Mouse (Mus musculus): ENCODE data around the gene Sspn. TPM values are rescaled to one million over a fixed set of nuclear protein-coding genes. Genes with fewer than 3 reads are reported as not detected.

Gene Sspn
- total and polyA plus RNA-seq, 3 experiments, result 0.04 to 0.14 (median 0.13) TPM

DNA sequence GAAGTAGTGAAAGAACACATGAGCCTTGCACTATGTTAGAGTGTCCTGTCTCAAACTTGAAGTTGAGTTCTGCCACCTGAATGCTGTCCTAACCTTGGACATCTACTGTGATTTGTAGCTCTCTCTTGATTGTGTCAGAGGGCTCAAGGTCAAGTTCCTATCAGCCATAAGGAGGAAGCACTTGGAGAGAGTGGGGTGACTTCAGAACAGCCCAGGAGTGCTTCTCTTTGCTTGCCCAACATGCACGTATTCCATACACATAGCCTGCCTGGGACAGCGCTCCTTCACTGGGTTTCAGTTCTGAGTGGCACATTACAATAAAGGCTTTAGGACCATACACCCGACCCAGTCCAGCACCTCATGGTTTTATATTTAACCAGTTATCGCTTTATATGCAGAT lies 46.4 kb upstream of the Sspn start:
- in situ Hi-C loops (cut with MboI; ENCODE audit: low pct_ligation_motif_present, low pct_unique_long_range_greater_than_20kb, low sequenced_read_pairs) (no loop called here), dilution Hi-C loops (cut with MboI; ENCODE audit: extremely low pct_ligation_motif_present, extremely low pct_unique_long_range_greater_than_20kb, low sequenced_read_pairs) (no loop called here)
- no peak for DNase-seq (ENCODE audit: extremely low read depth)
- TF ChIP-seq MEF2A (IDR thresholded peaks at IDR 0.05; ENCODE audit: borderline replicate concordance, low read depth, low read length), result no peak
- TF ChIP-seq JUN (IDR thresholded peaks at IDR 0.05; ENCODE audit: insufficient read depth, low read depth, low read length), result no peak
- TF ChIP-seq RAD21 (IDR thresholded peaks at IDR 0.05; ENCODE audit: low read depth, low read length), result no peak
- TF ChIP-seq TBP (conservative IDR thresholded peaks at IDR 0.05; ENCODE audit: low read depth, low read length), result no peak
- TF ChIP-seq USF2 (conservative IDR thresholded peaks at IDR 0.05; ENCODE audit: low read depth, low read length), result no peak
- no peak for TF ChIP-seq SIN3A (IDR thresholded peaks at IDR 0.05; ENCODE audit: low read length)
- TF ChIP-seq TCF12 (IDR thresholded peaks at IDR 0.05; ENCODE audit: low read depth, low read length), result no peak
- TF ChIP-seq ELF1 (IDR thresholded peaks at IDR 0.05; ENCODE audit: low read depth, low read length), result no peak
- Histone ChIP-seq H3K27me3 (replicated peaks) (no peaks in the 10 kb centered on the region), H3K4me3 (replicated peaks in 1 of 3; ENCODE audit: low read depth in 2 of 3, low read length in 2 of 3, poor library complexity in 1 of 3) (no peak overlapping the region), H3K4me1 (ENCODE audit: control insufficient read depth in 1 of 2, insufficient read depth in 2 of 2) (peaks cover 46 to 86% of the 10 kb centered on the region in 2 experiments), H3K27ac (ENCODE audit: insufficient read depth, low read depth) (peak overlapping the region; percentile 95), H3K36me3 (replicated peaks in 1 of 2; ENCODE audit: control insufficient read depth in 1 of 2, insufficient read depth in 1 of 2, low read length in 1 of 2) (no peaks in the 10 kb centered on the region), H3K79me2 (replicated peaks; ENCODE audit: control insufficient read depth, extremely low read depth, insufficient read depth, poor library complexity, severe bottlenecking) (no peaks in the 10 kb centered on the region), H3K9me3 (replicated peaks; ENCODE audit: low read length) (no peaks in the 10 kb centered on the region), H3K9ac (ENCODE audit: insufficient read depth, low read depth) (no peak overlapping the region), H3K4me2 (ENCODE audit: insufficient read depth, low read depth, poor library complexity, severe bottlenecking) (no peak overlapping the region)

DNA sequence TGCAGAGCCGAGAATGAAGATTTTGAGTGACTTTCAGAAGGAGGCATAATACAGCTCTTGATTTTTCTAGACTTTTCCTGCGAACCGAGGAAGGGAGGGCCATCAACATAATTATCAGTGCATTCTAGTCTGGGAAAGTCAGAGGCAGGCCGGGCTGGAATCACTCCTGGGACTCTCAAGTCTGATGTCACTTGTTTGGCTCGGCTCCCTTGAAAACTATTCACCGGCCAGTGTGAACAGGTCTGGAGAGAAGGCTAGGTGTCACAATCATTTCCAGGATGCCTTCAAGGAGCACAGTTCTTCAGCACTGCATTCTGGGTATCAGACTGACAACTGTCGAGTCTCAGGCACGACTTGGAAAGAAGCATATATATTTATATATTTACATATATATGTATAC lies 45.2 kb upstream of the Sspn start:
- H3K27ac ChIP-seq (ENCODE audit: insufficient read depth, low read depth), result no peak overlapping the region; the same call in 1 of the 2 replicates
- in situ Hi-C loops (cut with MboI; ENCODE audit: low pct_ligation_motif_present, low pct_unique_long_range_greater_than_20kb, low sequenced_read_pairs), result no loop called here
- H3K27me3 ChIP-seq (replicated peaks), result no peaks in the 10 kb centered on the region
- H3K4me2 ChIP-seq (ENCODE audit: insufficient read depth, low read depth, poor library complexity, severe bottlenecking), result peak overlapping the region; percentile 51
- H3K36me3 ChIP-seq (replicated peaks in 1 of 2; ENCODE audit: control insufficient read depth in 1 of 2, insufficient read depth in 1 of 2, low read length in 1 of 2), result no peaks in the 10 kb centered on the region
- no peaks in the 10 kb centered on the region for H3K9me3 ChIP-seq (replicated peaks; ENCODE audit: low read length)
- H3K79me2 ChIP-seq (replicated peaks; ENCODE audit: control insufficient read depth, extremely low read depth, insufficient read depth, poor library complexity, severe bottlenecking), result no peaks in the 10 kb centered on the region
- peak overlapping the region; percentile 40; the same call in 1 of the 2 replicates for H3K9ac ChIP-seq (ENCODE audit: insufficient read depth, low read depth)
- dilution Hi-C loops (cut with MboI; ENCODE audit: extremely low pct_ligation_motif_present, extremely low pct_unique_long_range_greater_than_20kb, low sequenced_read_pairs), result no loop called here
- no peak for TF ChIP-seq RAD21 (IDR thresholded peaks at IDR 0.05; ENCODE audit: low read depth, low read length)
- TF ChIP-seq UBTF (IDR thresholded peaks at IDR 0.05; ENCODE audit: low read depth, low read length), result no peak
- TF ChIP-seq MXI1 (IDR thresholded peaks at IDR 0.05; ENCODE audit: low read depth, low read length), result no peak
- H3K4me1 ChIP-seq (ENCODE audit: control insufficient read depth in 1 of 2, insufficient read depth in 2 of 2), result peaks cover 46 to 86% of the 10 kb centered on the region in 2 experiments
- DNase-seq (ENCODE audit: extremely low read depth), result no peak
- no peak overlapping the region for H3K4me3 ChIP-seq (replicated peaks in 1 of 3; ENCODE audit: low read depth in 2 of 3, low read length in 2 of 3, poor library complexity in 1 of 3)

DNA sequence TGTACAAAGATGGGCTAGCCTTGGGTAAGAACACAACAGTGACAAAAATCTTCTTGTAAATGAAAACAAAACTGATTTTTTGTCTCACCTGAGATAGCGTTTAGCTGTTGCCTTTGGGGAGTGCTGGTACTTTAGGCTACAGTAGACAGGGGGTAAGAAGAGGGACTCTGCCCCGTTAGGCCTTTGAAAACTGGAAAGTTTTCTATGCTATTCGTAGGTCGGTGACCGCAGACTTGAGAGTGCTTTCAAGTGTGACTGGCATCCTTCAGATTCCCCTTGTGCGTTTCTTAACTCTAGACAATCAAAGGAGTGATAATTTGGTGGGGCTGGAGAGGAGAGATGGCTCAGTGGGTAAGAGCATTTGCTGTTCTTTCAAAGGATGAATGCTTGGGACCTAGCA lies 43.7 kb upstream of the Sspn start:
- Histone ChIP-seq H3K9ac (ENCODE audit: insufficient read depth, low read depth) (peak overlapping the region; percentile 28), H3K27me3 (replicated peaks) (no peaks in the 10 kb centered on the region), H3K9me3 (replicated peaks; ENCODE audit: low read length) (no peaks in the 10 kb centered on the region), H3K79me2 (replicated peaks; ENCODE audit: control insufficient read depth, extremely low read depth, insufficient read depth, poor library complexity, severe bottlenecking) (no peaks in the 10 kb centered on the region), H3K4me3 (replicated peaks in 1 of 3; ENCODE audit: low read depth in 2 of 3, low read length in 2 of 3, poor library complexity in 1 of 3) (no peak overlapping the region), H3K4me2 (ENCODE audit: insufficient read depth, low read depth, poor library complexity, severe bottlenecking) (peak overlapping the region; percentile 76), H3K27ac (ENCODE audit: insufficient read depth, low read depth) (peak overlapping the region; percentile 85), H3K36me3 (replicated peaks in 1 of 2; ENCODE audit: control insufficient read depth in 1 of 2, insufficient read depth in 1 of 2, low read length in 1 of 2) (no peaks in the 10 kb centered on the region), H3K4me1 (ENCODE audit: control insufficient read depth in 1 of 2, insufficient read depth in 2 of 2) (peaks cover 53 to 87% of the 10 kb centered on the region in 2 experiments)
- in situ Hi-C loops (cut with MboI; ENCODE audit: low pct_ligation_motif_present, low pct_unique_long_range_greater_than_20kb, low sequenced_read_pairs), result no loop called here
- TF ChIP-seq ZNF384 (IDR thresholded peaks at IDR 0.05; ENCODE audit: low read depth, low read length), result no peak
- peak; percentile 28; the same call in 1 of the 2 replicates for TF ChIP-seq JUND (conservative IDR thresholded peaks at IDR 0.05; ENCODE audit: low read depth, low read length)
- peak; percentile 60; the same call in 1 of the 2 replicates for TF ChIP-seq MAZ (IDR thresholded peaks at IDR 0.05; ENCODE audit: low read depth, low read length)
- TF ChIP-seq MAFK (IDR thresholded peaks at IDR 0.05; ENCODE audit: insufficient replicate concordance, low read length), result no peak
- TF ChIP-seq MYC (IDR thresholded peaks at IDR 0.05; ENCODE audit: low read depth, low read length), result 0 out of 2 replicates have a peak, but pooled peaks have one; percentile 34
- no peak for TF ChIP-seq HCFC1 (IDR thresholded peaks at IDR 0.05; ENCODE audit: low read depth, low read length)
- peak; percentile 17 for TF ChIP-seq SMC3 (IDR thresholded peaks at IDR 0.05; ENCODE audit: low read depth, low read length)
- peak; percentile 79 for TF ChIP-seq BHLHE40 (IDR thresholded peaks at IDR 0.05; ENCODE audit: low read depth, low read length)
- peak; percentile 59; the same call in 1 of the 2 replicates for TF ChIP-seq EP300 (IDR thresholded peaks at IDR 0.05; ENCODE audit: low read length)
- TF ChIP-seq MEF2A (IDR thresholded peaks at IDR 0.05; ENCODE audit: borderline replicate concordance, low read depth, low read length), result peak; percentile 91
- TF ChIP-seq USF1 (IDR thresholded peaks at IDR 0.05; ENCODE audit: low read depth, low read length), result no peak
- peak; percentile 48; the same call in 1 of the 2 replicates for TF ChIP-seq IRF4 (IDR thresholded peaks at IDR 0.05; ENCODE audit: low read depth, low read length)
- peak; percentile 29; the same call in 1 of the 2 replicates for TF ChIP-seq JUN (IDR thresholded peaks at IDR 0.05; ENCODE audit: insufficient read depth, low read depth, low read length)
- peak; percentile 66 for TF ChIP-seq ETS1 (conservative IDR thresholded peaks at IDR 0.05; ENCODE audit: low read depth, low read length)
- no peak for TF ChIP-seq ZMIZ1 (IDR thresholded peaks at IDR 0.05; ENCODE audit: low read depth, low read length)
- DNase-seq (ENCODE audit: extremely low read depth), result peak; percentile 68
- dilution Hi-C loops (cut with MboI; ENCODE audit: extremely low pct_ligation_motif_present, extremely low pct_unique_long_range_greater_than_20kb, low sequenced_read_pairs), result no loop called here

All from CH12.LX (cell line).